Mouse (Mus musculus): ENCODE measurements at regions not wholly inside any gene's neighbourhood (a gene's known extent, or its start where the extent isn't known, plus 50 kb on each side); places are given as distances from the start of the nearest gene placed in this dataset.

DNA sequence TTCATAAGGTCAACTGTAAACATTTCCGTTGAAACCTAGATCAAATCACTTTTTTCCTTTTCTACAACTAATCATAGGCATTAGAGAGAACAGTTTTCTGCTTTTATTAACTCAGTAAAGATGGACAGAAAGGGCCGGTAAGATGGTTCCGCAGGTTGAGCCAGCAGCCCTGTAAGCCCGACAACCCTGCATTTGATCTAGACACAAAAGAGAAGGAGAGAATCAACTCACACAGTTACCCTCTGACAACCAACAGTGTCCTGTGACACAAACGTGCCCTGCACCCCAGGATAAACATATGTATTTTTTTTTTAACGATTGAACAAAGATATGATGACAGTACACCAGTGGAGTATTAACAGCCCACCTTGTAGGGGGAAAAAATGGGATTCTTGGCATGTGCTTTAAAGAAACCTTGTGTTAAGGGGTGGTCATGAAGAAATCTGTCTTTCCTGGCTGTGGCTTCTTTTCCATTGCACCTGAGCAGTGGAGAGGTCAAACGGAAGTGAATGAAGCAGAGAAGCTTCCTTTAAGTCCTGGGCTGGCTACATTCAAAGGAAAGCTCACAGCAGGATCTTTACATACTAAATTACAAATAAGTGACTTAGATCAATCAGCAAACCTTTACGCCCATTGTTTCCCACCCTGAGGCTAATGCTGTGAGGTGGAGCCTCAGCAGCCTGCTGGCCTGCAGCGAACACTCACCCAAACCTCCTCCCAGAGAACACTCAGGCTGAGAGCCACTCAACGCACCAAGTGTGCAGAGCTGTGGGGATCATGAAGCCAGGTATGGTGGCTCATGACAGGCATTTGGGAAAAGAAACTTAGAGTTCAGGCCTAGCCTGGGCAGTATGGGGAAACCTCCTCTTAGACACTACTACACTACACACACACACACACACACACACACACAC lies 66.8 kb upstream of the Arhgap29 start:
- ATAC-seq, result peak; percentile 50; the same call in 1 of the 2 replicates
- no peak overlapping the region for H3K27ac ChIP-seq (ENCODE audit: low read length)

GRCm38 (mm10) chr3:121884328-121885248 lies 67.8 kb upstream of the Arhgap29 start:
- peak overlapping the region; percentile 25; the same call in 1 of the 2 replicates for H3K4me2 ChIP-seq (ENCODE audit: low read length)
- H3K27ac ChIP-seq (ENCODE audit: low read length), result no peak overlapping the region

More for the DNA sequence above, 66.8 kb upstream of the Arhgap29 start:
- Histone ChIP-seq H3K4me2 (ENCODE audit: low read length) (peak overlapping the region; percentile 25), H3K9me3 (replicated peaks; ENCODE audit: control insufficient read depth, low read length, poor library complexity, severe bottlenecking) (no peaks in the 10 kb centered on the region), H3K9ac (ENCODE audit: low read depth, low read length) (no peak overlapping the region), H3K36me3 (ENCODE audit: control insufficient read depth, insufficient read depth, low read length) (no peaks in the 10 kb centered on the region), H3K4me3 (ENCODE audit: low read depth, low read length) (no peak overlapping the region), H3K27me3 (ENCODE audit: control insufficient read depth, insufficient read depth, low read depth, low read length) (peaks cover 4% of the 10 kb centered on the region), H3K4me1 (ENCODE audit: control insufficient read depth, insufficient read depth, low read length) (peaks cover 4% of the 10 kb centered on the region; the same call in 1 of the 2 replicates)
- 15% methylated on average over 10 of the region's 10 CpGs for WGBS

GRCm38 (mm10) chr3:121880355-121880754 lies 65.3 kb upstream of the Abcd3 start:
- Histone ChIP-seq H3K4me3 (ENCODE audit: low read depth, low read length) (no peak overlapping the region), H3K4me2 (ENCODE audit: low read length) (no peak overlapping the region), H3K9me3 (replicated peaks; ENCODE audit: control insufficient read depth, low read length, poor library complexity, severe bottlenecking) (no peaks in the 10 kb centered on the region), H3K27me3 (ENCODE audit: control insufficient read depth, insufficient read depth, low read depth, low read length) (no peaks in the 10 kb centered on the region; the same call in 1 of the 2 replicates), H3K36me3 (ENCODE audit: control insufficient read depth, insufficient read depth, low read length) (no peaks in the 10 kb centered on the region), H3K4me1 (ENCODE audit: control insufficient read depth, insufficient read depth, low read length) (0 out of 2 replicates have a peak, but pooled peaks cover 2% of the 10 kb centered on the region), H3K27ac (ENCODE audit: low read length) (no peak overlapping the region), H3K9ac (ENCODE audit: low read depth, low read length) (no peak overlapping the region)
- no peak for ATAC-seq
- 90% methylated on average over 8 of the region's 8 CpGs for WGBS

More at GRCm38 (mm10) chr3:121884328-121885248, 67.8 kb upstream of the Arhgap29 start:
- no peaks in the 10 kb centered on the region for H3K36me3 ChIP-seq (ENCODE audit: control insufficient read depth, insufficient read depth, low read length)
- H3K4me3 ChIP-seq (ENCODE audit: low read depth, low read length), result no peak overlapping the region
- H3K27me3 ChIP-seq (ENCODE audit: control insufficient read depth, insufficient read depth, low read depth, low read length), result peaks cover 4% of the 10 kb centered on the region
- peaks cover 4% of the 10 kb centered on the region; the same call in 1 of the 2 replicates for H3K4me1 ChIP-seq (ENCODE audit: control insufficient read depth, insufficient read depth, low read length)
- H3K9ac ChIP-seq (ENCODE audit: low read depth, low read length), result no peak overlapping the region
- WGBS, result 24% methylated on average over 18 of the region's 18 CpGs
- no peaks in the 10 kb centered on the region for H3K9me3 ChIP-seq (replicated peaks; ENCODE audit: control insufficient read depth, low read length, poor library complexity, severe bottlenecking)
- ATAC-seq, result peak; percentile 88

DNA sequence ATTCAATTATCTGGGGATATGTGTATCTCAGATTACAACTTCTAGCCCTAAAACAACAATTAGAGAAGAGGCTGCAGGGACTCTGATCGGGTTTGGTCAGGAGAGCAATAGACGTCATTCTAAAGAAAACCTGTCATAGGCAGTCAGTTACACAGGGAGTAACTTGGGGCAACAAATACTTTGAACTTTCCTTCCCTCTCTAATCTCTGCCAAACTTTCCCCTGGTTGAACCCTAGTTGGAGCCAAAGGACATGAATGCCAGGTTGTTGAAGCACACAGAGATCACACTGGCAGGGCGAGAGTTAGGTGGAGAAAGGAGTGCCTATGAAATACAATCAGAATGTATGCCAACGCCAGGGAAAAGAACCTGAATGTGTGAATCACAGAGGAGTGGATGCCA lies 60.0 kb upstream of the Abcd3 start:
- no peaks in the 10 kb centered on the region for H3K9me3 ChIP-seq (replicated peaks; ENCODE audit: control insufficient read depth, low read length, poor library complexity, severe bottlenecking)
- no peak overlapping the region for H3K4me3 ChIP-seq (ENCODE audit: low read depth, low read length)
- no peaks in the 10 kb centered on the region for H3K36me3 ChIP-seq (ENCODE audit: control insufficient read depth, insufficient read depth, low read length)
- no peaks in the 10 kb centered on the region for H3K4me1 ChIP-seq (ENCODE audit: control insufficient read depth, insufficient read depth, low read length)
- no peak overlapping the region for H3K27ac ChIP-seq (ENCODE audit: low read length)
- ATAC-seq, result no peak
- no peak overlapping the region for H3K4me2 ChIP-seq (ENCODE audit: low read length)
- H3K9ac ChIP-seq (ENCODE audit: low read depth, low read length), result no peak overlapping the region
- 84% methylated on average over 4 of the region's 4 CpGs for WGBS
- H3K27me3 ChIP-seq (ENCODE audit: control insufficient read depth, insufficient read depth, low read depth, low read length), result no peaks in the 10 kb centered on the region

DNA sequence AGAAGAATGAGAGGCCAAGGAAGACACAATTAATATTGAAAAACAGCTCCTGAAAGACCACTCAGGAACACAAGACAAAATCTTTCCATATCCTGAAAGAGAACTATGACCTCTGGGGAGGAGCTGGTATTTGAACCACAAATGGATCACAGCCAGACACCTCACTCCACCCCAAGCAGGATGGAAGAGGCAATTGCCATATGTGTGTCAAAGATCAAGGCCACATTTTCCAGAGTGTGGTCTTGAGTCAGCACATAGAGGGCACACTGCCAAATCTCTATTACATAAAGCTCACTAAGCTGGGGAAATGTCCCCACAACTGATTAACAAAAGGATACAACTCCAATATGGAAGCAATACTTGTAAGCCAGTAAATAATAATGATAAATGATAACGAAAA lies 59.5 kb upstream of the Abcd3 start:
- Histone ChIP-seq H3K27me3 (ENCODE audit: control insufficient read depth, insufficient read depth, low read depth, low read length) (no peaks in the 10 kb centered on the region), H3K4me1 (ENCODE audit: control insufficient read depth, insufficient read depth, low read length) (no peaks in the 10 kb centered on the region), H3K27ac (ENCODE audit: low read length) (no peak overlapping the region), H3K9ac (ENCODE audit: low read depth, low read length) (no peak overlapping the region), H3K9me3 (replicated peaks; ENCODE audit: control insufficient read depth, low read length, poor library complexity, severe bottlenecking) (no peaks in the 10 kb centered on the region), H3K4me2 (ENCODE audit: low read length) (no peak overlapping the region), H3K4me3 (ENCODE audit: low read depth, low read length) (no peak overlapping the region), H3K36me3 (ENCODE audit: control insufficient read depth, insufficient read depth, low read length) (no peaks in the 10 kb centered on the region)
- ATAC-seq, result no peak
- 90% methylated on average over 1 of the region's 1 CpGs for WGBS

DNA sequence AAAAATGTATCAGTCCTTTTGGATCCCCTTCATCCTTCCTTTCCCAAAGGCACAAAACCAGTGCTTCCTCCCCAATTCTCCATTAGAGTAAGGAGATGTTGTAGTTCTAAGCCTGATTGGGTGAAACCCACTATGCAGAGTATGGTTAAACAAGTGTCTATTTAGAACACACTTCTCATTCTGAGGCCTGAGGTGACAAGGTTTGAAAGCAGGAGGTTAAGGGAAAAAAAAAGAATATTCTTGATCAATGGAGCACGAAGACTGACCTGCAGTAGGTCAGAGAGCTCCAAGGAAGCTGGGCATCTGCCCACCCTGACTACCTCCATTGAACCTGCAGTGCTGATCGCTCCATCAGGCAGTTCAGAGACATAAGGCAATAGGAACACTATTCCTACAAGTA lies 58.5 kb upstream of the Abcd3 start:
- Histone ChIP-seq H3K9ac (ENCODE audit: low read depth, low read length) (no peak overlapping the region), H3K36me3 (ENCODE audit: control insufficient read depth, insufficient read depth, low read length) (no peaks in the 10 kb centered on the region), H3K27ac (ENCODE audit: low read length) (no peak overlapping the region), H3K4me1 (ENCODE audit: control insufficient read depth, insufficient read depth, low read length) (no peaks in the 10 kb centered on the region), H3K4me2 (ENCODE audit: low read length) (no peak overlapping the region), H3K27me3 (ENCODE audit: control insufficient read depth, insufficient read depth, low read depth, low read length) (no peaks in the 10 kb centered on the region), H3K9me3 (replicated peaks; ENCODE audit: control insufficient read depth, low read length, poor library complexity, severe bottlenecking) (no peaks in the 10 kb centered on the region), H3K4me3 (ENCODE audit: low read depth, low read length) (no peak overlapping the region)
- 91% methylated on average over 2 of the region's 2 CpGs for WGBS
- no peak for ATAC-seq

GRCm38 (mm10) chr3:121872685-121873084 lies 57.6 kb upstream of the Abcd3 start:
- Histone ChIP-seq H3K4me1 (ENCODE audit: control insufficient read depth, insufficient read depth, low read length) (no peaks in the 10 kb centered on the region), H3K9me3 (replicated peaks; ENCODE audit: control insufficient read depth, low read length, poor library complexity, severe bottlenecking) (no peaks in the 10 kb centered on the region), H3K36me3 (ENCODE audit: control insufficient read depth, insufficient read depth, low read length) (no peaks in the 10 kb centered on the region), H3K9ac (ENCODE audit: low read depth, low read length) (no peak overlapping the region), H3K4me2 (ENCODE audit: low read length) (no peak overlapping the region), H3K4me3 (ENCODE audit: low read depth, low read length) (no peak overlapping the region), H3K27me3 (ENCODE audit: control insufficient read depth, insufficient read depth, low read depth, low read length) (no peaks in the 10 kb centered on the region), H3K27ac (ENCODE audit: low read length) (no peak overlapping the region)
- no peak for ATAC-seq
- 89% methylated on average over 3 of the region's 3 CpGs for WGBS

- H3K36me3 ChIP-seq (ENCODE audit: control insufficient read depth, insufficient read depth, low read length), result no peaks in the 10 kb centered on the region
- no peaks in the 10 kb centered on the region for H3K4me1 ChIP-seq (ENCODE audit: control insufficient read depth, insufficient read depth, low read length)
- no peak overlapping the region for H3K4me3 ChIP-seq (ENCODE audit: low read depth, low read length)
- no peaks in the 10 kb centered on the region for H3K27me3 ChIP-seq (ENCODE audit: control insufficient read depth, insufficient read depth, low read depth, low read length)
- no peak overlapping the region for H3K9ac ChIP-seq (ENCODE audit: low read depth, low read length)
- no peak overlapping the region for H3K4me2 ChIP-seq (ENCODE audit: low read length)
- 79% methylated on average over 4 of the region's 4 CpGs for WGBS
- H3K27ac ChIP-seq (ENCODE audit: low read length), result no peak overlapping the region
- no peak for ATAC-seq
- H3K9me3 ChIP-seq (replicated peaks; ENCODE audit: control insufficient read depth, low read length, poor library complexity, severe bottlenecking), result no peaks in the 10 kb centered on the region
Observed at GRCm38 (mm10) chr3:121871795-121872194, 56.7 kb upstream of the Abcd3 start.
